Mouse (Mus musculus) MEL (cell line): ENCODE data around the gene Herc4. TPM values are rescaled to one million over a fixed set of nuclear protein-coding genes. Genes with fewer than 3 reads are reported as not detected.
A peak's percentile ranks its signal among the peaks of the same experiment; 100 is the strongest.

Experiments
- DNase-seq: peaks from one replicate; pipeline ENCODE4 v3.0.0; 2011; ENCODE audit warnings: low read depth, low spot score
- H3K27ac ChIP-seq: 2 replicates; pipeline ENCODE4 v1.5.1; 2012; ENCODE audit warnings: low read depth, mild to moderate bottlenecking, control low read depth, low read length, moderate library complexity; ENCODE audit not compliant: control insufficient read depth
- H3K27me3 ChIP-seq, 2 experiments: fragments of 150-350 bp in 1 of 2; sonication (generic) in 1 of 2; 2 replicates each; pipeline ENCODE4 v1.6.1; 2012; ENCODE audit warnings: low read length in 2 of 2, mild to moderate bottlenecking in 2 of 2, improper control_type of control experiment in 1 of 2, moderate library complexity in 1 of 2; ENCODE audit not compliant: insufficient read depth in 2 of 2, control insufficient read depth in 1 of 2
- H3K36me3 ChIP-seq, 2 experiments: 2 replicates each; pipeline ENCODE4 v1.6.1; 2012 to 2014; ENCODE audit warnings: low read length in 2 of 2, improper control_type of control experiment in 1 of 2, inconsistent platforms in 1 of 2, mild to moderate bottlenecking in 1 of 2; ENCODE audit not compliant: insufficient read depth in 2 of 2, control insufficient read depth in 1 of 2
- H3K4me1 ChIP-seq, 2 experiments: fragments of 150-350 bp in 1 of 2; sonication (generic) in 1 of 2; 2 replicates each; pipeline ENCODE4 v1.6.1; 2012; ENCODE audit warnings: low read length in 2 of 2, improper control_type of control experiment in 1 of 2, mild to moderate bottlenecking in 1 of 2; ENCODE audit not compliant: insufficient read depth in 2 of 2, control insufficient read depth in 1 of 2
- H3K4me3 ChIP-seq, 2 experiments: fragments of 150-350 bp in 1 of 2; sonication (generic) in 1 of 2; 2 replicates each; pipeline ENCODE4 v1.5.1; 2012; ENCODE audit warnings: low read depth in 2 of 2, low read length in 2 of 2, mild to moderate bottlenecking in 2 of 2, moderate library complexity in 2 of 2, control low read depth in 1 of 2, improper control_type of control experiment in 1 of 2; ENCODE audit not compliant: control insufficient read depth in 1 of 2, insufficient read depth in 1 of 2
- H3K79me2 ChIP-seq: 2 replicates; pipeline ENCODE4 v1.6.1; 2012; ENCODE audit warnings: mild to moderate bottlenecking, low read length, moderate library complexity; ENCODE audit not compliant: control insufficient read depth, poor library complexity, insufficient read depth
- H3K9ac ChIP-seq: 2 replicates; pipeline ENCODE4 v1.6.1; 2012; ENCODE audit warnings: low read depth, mild to moderate bottlenecking, control low read depth, low read length, moderate library complexity; ENCODE audit not compliant: control insufficient read depth, poor library complexity, severe bottlenecking
- H3K9me3 ChIP-seq: fragments of 150-350 bp; sonication (generic); replicated peaks from 2 replicates; pipeline ENCODE4 v1.6.1; 2012; ENCODE audit warnings: mild to moderate bottlenecking, low read length, improper control_type of control experiment, moderate library complexity; ENCODE audit not compliant: insufficient read depth
- ELF1 ChIP-seq: IDR thresholded peaks from 2 replicates; pipeline ENCODE4 v1.6.1; 2014; ENCODE audit warnings: low read depth, mild to moderate bottlenecking, inconsistent platforms, low read length, improper control_type of control experiment, moderate library complexity
- EP300 ChIP-seq, 2 experiments: IDR thresholded peaks; 2 replicates each; pipeline ENCODE4 v1.6.1; 2011; ENCODE audit warnings: improper control_type of control experiment in 2 of 2, low read length in 2 of 2, low read depth in 1 of 2, mild to moderate bottlenecking in 1 of 2
- ETS1 ChIP-seq: IDR thresholded peaks from 2 replicates; pipeline ENCODE4 v1.6.1; 2012; ENCODE audit warnings: low read depth, mild to moderate bottlenecking, inconsistent platforms, low read length, improper control_type of control experiment, moderate library complexity
- GABPA ChIP-seq: IDR thresholded peaks from 2 replicates; pipeline ENCODE4 v1.6.1; 2012; ENCODE audit warnings: low read depth, mild to moderate bottlenecking, inconsistent platforms, low read length, improper control_type of control experiment, moderate library complexity
- GATA1 ChIP-seq: IDR thresholded peaks from 2 replicates; pipeline ENCODE4 v1.6.1; 2011; ENCODE audit warnings: low read depth, low read length, improper control_type of control experiment
- JUND ChIP-seq: IDR thresholded peaks from 2 replicates; pipeline ENCODE4 v1.6.1; 2011; ENCODE audit warnings: low read depth, mild to moderate bottlenecking, improper control_type of control experiment, low read length
- MAX ChIP-seq: IDR thresholded peaks from 2 replicates; pipeline ENCODE4 v1.6.1; 2011; ENCODE audit warnings: low read length, improper control_type of control experiment
- MEF2A ChIP-seq: IDR thresholded peaks from 2 replicates; pipeline ENCODE4 v1.6.1; 2014; ENCODE audit warnings: low read depth, mild to moderate bottlenecking, inconsistent platforms, low read length, improper control_type of control experiment; ENCODE audit not compliant: poor library complexity, insufficient replicate concordance, severe bottlenecking; ENCODE audit errors: extremely low read depth
- MXI1 ChIP-seq: IDR thresholded peaks from 2 replicates; pipeline ENCODE4 v1.6.1; 2011; ENCODE audit warnings: mild to moderate bottlenecking, low read depth, low read length, improper control_type of control experiment
- MYC ChIP-seq: IDR thresholded peaks from 2 replicates; pipeline ENCODE4 v1.6.1; 2011; ENCODE audit warnings: low read depth, mild to moderate bottlenecking, low read length, improper control_type of control experiment, moderate library complexity
- NELFE ChIP-seq: IDR thresholded peaks from 2 replicates; pipeline ENCODE4 v1.6.1; 2011; ENCODE audit warnings: low read depth, low read length, improper control_type of control experiment
- POLR2A ChIP-seq, 2 experiments: IDR thresholded peaks; 2 replicates each; pipeline ENCODE4 v1.6.1; 2011 to 2012; ENCODE audit warnings: low read length in 2 of 2, mild to moderate bottlenecking in 2 of 2, control low read depth in 1 of 2, improper control_type of control experiment in 1 of 2, low read depth in 1 of 2, moderate library complexity in 1 of 2; ENCODE audit not compliant: control insufficient read depth in 1 of 2, insufficient read depth in 1 of 2, poor library complexity in 1 of 2
- POLR2AphosphoS5 ChIP-seq: IDR thresholded peaks from 2 replicates; pipeline ENCODE4 v1.6.1; 2012; ENCODE audit warnings: low read depth, borderline replicate concordance, mild to moderate bottlenecking, inconsistent platforms, low read length, moderate library complexity, mixed read lengths
- RCOR1 ChIP-seq: IDR thresholded peaks from 2 replicates; pipeline ENCODE4 v1.6.1; 2012; ENCODE audit warnings: low read depth, mild to moderate bottlenecking, inconsistent platforms, low read length, improper control_type of control experiment
- SIN3A ChIP-seq: IDR thresholded peaks from 2 replicates; pipeline ENCODE4 v1.6.1; 2012; ENCODE audit warnings: low read length, improper control_type of control experiment, inconsistent platforms
- SMC3 ChIP-seq: IDR thresholded peaks from 2 replicates; pipeline ENCODE4 v1.6.1; 2011; ENCODE audit warnings: low read depth, low read length, improper control_type of control experiment
- TBP ChIP-seq: IDR thresholded peaks from 2 replicates; pipeline ENCODE4 v1.8.0; 2011; ENCODE audit warnings: low read depth, low read length, improper control_type of control experiment
- UBTF ChIP-seq: IDR thresholded peaks from 2 replicates; pipeline ENCODE4 v1.6.1; 2012; ENCODE audit warnings: low read depth, mild to moderate bottlenecking, inconsistent platforms, low read length, improper control_type of control experiment, moderate library complexity, borderline replicate concordance; ENCODE audit not compliant: insufficient read depth
- USF1 ChIP-seq: IDR thresholded peaks from 2 replicates; pipeline ENCODE4 v1.6.1; 2014; ENCODE audit warnings: low read depth, mild to moderate bottlenecking, inconsistent platforms, low read length, improper control_type of control experiment, moderate library complexity
- USF2 ChIP-seq, 2 experiments: IDR thresholded peaks; 2 replicates each; pipeline ENCODE4 v1.6.1; 2011 to 2012; ENCODE audit warnings: improper control_type of control experiment in 2 of 2, low read length in 2 of 2, borderline replicate concordance in 1 of 2, inconsistent platforms in 1 of 2, low read depth in 1 of 2, mild to moderate bottlenecking in 1 of 2; ENCODE audit not compliant: insufficient read depth in 1 of 2
- ZKSCAN1 ChIP-seq: IDR thresholded peaks from 2 replicates; pipeline ENCODE4 v1.6.1; 2012; ENCODE audit warnings: low read depth, mild to moderate bottlenecking, inconsistent platforms, low read length, improper control_type of control experiment, moderate library complexity
- ZNF384 ChIP-seq: IDR thresholded peaks from 2 replicates; pipeline ENCODE4 v1.6.1; 2012; ENCODE audit warnings: low read depth, mild to moderate bottlenecking, inconsistent platforms, low read length, improper control_type of control experiment
- polyA plus RNA-seq, 2 experiments: library from polyadenylated mRNA; stranded (reverse) in 1 of 2; unstranded in 1 of 2; fragments of >175 nt in 1 of 2; fragments of >200 nt in 1 of 2; gene quantifications; 2 replicates each; pipeline versions ENCODE4 v1.2.1 to v1.2.4; 2012; ENCODE audit warnings: low replicate concordance in 2 of 2, low read depth in 1 of 2; ENCODE audit not compliant: insufficient read length in 2 of 2, insufficient read depth in 1 of 2, missing spikeins in 1 of 2
- total RNA-seq: library from RNA; depleted of rRNA; stranded (reverse); fragments of 300-350 nt; gene quantifications from 2 replicates; pipeline ENCODE4 v1.2.3, GENCODE M21; 2012

Herc4 gene
- total and polyA plus RNA-seq, 3 experiments = 37.1 to 140 (median 57.1) TPM

DNA sequence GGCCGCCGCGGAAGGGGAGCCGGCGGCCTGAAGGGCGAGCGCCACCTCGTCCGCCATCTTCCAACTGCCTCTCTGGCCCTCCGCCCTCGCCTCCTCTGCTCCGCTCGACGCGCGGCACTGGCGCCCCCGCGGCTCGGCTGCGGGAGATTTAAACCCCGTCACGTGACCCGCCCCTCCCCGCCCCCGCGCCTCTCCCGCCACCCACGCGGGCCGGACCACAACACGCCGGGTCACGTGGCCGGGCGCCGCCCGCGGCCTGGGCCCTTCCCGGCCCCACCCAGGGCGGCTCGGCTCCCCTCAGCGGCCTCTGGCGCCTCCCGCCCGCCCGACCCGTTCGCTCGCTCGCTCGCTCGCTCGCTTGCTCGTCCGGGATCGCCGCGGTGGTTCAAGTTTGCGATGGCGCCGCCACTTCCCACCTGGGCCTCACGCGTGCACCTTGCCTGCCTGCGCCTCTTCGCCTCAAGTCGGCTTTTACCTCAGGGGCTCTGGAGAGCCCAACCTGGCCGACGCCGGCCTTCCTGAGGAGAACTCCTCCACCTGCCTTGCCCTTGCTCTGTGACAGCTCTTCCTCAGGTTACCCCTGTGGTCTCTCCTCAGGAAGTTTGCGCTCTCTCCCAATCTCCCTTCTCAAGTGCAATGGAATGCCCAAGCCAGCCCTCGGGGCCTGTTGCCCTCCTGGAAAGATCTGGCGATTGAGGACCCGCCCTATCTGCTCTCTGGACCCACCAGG, 95.5 kb downstream of the Herc4 start (continued):
- TF ChIP-seq GABPA (no peak), SMC3 (no peak)
- TF ChIP-seq, all 39 proteins: peak for 13

DNA sequence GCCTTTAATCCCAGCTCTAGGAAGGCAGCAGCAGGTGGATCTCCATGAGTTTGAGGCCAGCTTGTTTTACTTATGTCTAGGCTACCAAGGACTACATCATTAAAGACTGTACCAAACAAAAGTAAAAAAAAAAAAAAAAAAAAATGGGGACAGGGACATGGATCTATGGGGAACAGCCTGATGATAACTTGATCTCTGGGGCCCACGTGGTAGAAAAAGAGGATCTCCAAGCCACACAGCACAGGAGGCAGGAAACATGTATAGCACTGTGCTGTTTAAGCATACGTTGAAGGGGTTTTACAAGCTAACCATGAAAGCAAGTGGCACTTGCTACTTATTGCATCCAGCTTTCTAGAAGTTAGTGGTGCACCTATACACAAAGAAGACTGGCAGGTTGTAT, 97.7 kb downstream of the Herc4 start:
- Histone ChIP-seq H3K9me3 (no peaks in the 10 kb centered on the region), H3K4me3 (no peak overlapping the region), H3K9ac (no peak overlapping the region), H3K79me2 (peaks cover 17% of the 10 kb centered on the region), H3K27ac (no peak overlapping the region), H3K4me1 (peaks cover 3 to 12% of the 10 kb centered on the region in 2 experiments; a peak in 3 of 4 replicates), H3K36me3 (peaks cover 0 to 10% of the 10 kb centered on the region in 2 experiments; a peak in 2 of 4 replicates), H3K27me3 (no peaks in the 10 kb centered on the region)
- TF ChIP-seq TBP (no peak), ZNF384 (peak; percentile 76), MXI1 (peak; percentile 45; the same call in 1 of the 2 replicates), ZKSCAN1 (no peak), MAX (peak; percentile 78), MYC (peak; percentile 64; the same call in 1 of the 2 replicates), USF2 (IDR thresholded peaks at IDR 0.05; ENCODE audit: borderline replicate concordance in 1 of 2, insufficient read depth in 1 of 2, low read depth in 1 of 2, low read length in 2 of 2) (0 out of 4 replicates have a peak, but pooled peaks of 1 of the 2 experiments have one; percentile 20), USF1 (peak; percentile 76), GATA1 (0 out of 2 replicates have a peak, but pooled peaks have one; percentile 11), POLR2A (IDR thresholded peaks at IDR 0.05; ENCODE audit: control insufficient read depth in 1 of 2, insufficient read depth in 1 of 2, low read depth in 1 of 2, low read length in 2 of 2, poor library complexity in 1 of 2) (no peak)
- DNase-seq = peak; percentile 49

DNA sequence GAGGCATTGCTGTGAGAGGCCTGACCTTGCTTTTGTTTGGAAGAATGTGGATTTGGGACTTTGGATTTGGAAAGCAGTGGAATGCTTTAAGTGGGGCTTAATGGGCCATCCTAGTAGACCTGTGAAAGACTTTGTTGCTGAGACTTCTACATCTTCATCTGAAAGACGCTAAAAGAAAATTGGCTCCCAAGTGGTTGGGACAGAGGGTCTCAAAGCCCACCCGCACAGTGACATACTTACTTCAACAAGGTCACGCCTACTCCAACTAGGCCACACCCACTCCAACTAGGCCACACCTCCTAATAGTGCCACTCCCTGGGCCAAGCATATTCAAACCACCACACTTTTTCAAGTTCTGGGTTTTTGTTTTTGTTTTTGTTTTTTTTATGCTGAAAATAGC, 101.1 kb downstream of the Herc4 start:
- Histone ChIP-seq H3K9ac (no peak overlapping the region), H3K4me3 (no peak overlapping the region), H3K27me3 (no peaks in the 10 kb centered on the region), H3K79me2 (no peaks in the 10 kb centered on the region), H3K27ac (no peak overlapping the region), H3K36me3 (peaks cover 0 to 2% of the 10 kb centered on the region in 2 experiments; a peak in 1 of 4 replicates), H3K4me1 (peaks cover 0 to 3% of the 10 kb centered on the region in 2 experiments; a peak in 2 of 4 replicates), H3K9me3 (no peaks in the 10 kb centered on the region)
- no peak for TF ChIP-seq ETS1
- no peak for TF ChIP-seq NELFE
- no peak for TF ChIP-seq JUND
- no peak for TF ChIP-seq ZKSCAN1
- TF ChIP-seq EP300 (IDR thresholded peaks at IDR 0.05; ENCODE audit: low read depth in 1 of 2, low read length in 2 of 2) = no peak
- no peak for TF ChIP-seq SIN3A
- no peak for TF ChIP-seq MAX
- no peak for TF ChIP-seq POLR2A (IDR thresholded peaks at IDR 0.05; ENCODE audit: control insufficient read depth in 1 of 2, insufficient read depth in 1 of 2, low read depth in 1 of 2, low read length in 2 of 2, poor library complexity in 1 of 2)
- no peak for TF ChIP-seq POLR2AphosphoS5
- no peak for TF ChIP-seq RCOR1
- no peak for TF ChIP-seq MEF2A
- no peak for TF ChIP-seq ELF1
- no peak for TF ChIP-seq MXI1
- no peak for TF ChIP-seq UBTF
- DNase-seq = no peak
